Mouse (Mus musculus) liver, embryonic 11.5 days (tissue): Measurements from ENCODE around the gene Tmem217. TPM values are rescaled to one million over a fixed set of nuclear protein-coding genes. Genes with fewer than 3 reads are reported as not detected.
"Not testable (repeated sequence)": the region's sequence is repeated elsewhere in the genome, so short reads cannot be mapped to it uniquely, and the experiment has no call there.

Experiments used
- ATAC-seq: fragments of 200-750 bp; cut with Nextera tagmentation; replicated peaks from 2 replicates; pipeline ENCODE4 v1.8.0; 2017; ENCODE audit warnings: moderate number of reproducible peaks, mild to moderate bottlenecking, moderate TSS enrichment, moderate library complexity; ENCODE audit not compliant: low FRiP score
- DNase-seq: peaks from one replicate; pipeline ENCODE4 v3.0.0-alpha.2; 2017; ENCODE audit warnings: low spot score
- H3K27ac ChIP-seq: fragments of 300-500 bp; sonication (generic); 2 replicates; pipeline ENCODE4 v1.5.1; 2014; ENCODE audit warnings: mild to moderate bottlenecking, low read depth, low read length, control low read depth
- H3K27me3 ChIP-seq: fragments of 300-500 bp; sonication (generic); replicated peaks from 2 replicates; pipeline ENCODE4 v1.6.1; 2014; ENCODE audit warnings: low read length, mixed read lengths; ENCODE audit not compliant: control insufficient read depth, insufficient read depth
- H3K36me3 ChIP-seq: fragments of 300-500 bp; sonication (generic); 2 replicates; pipeline ENCODE4 v1.6.1; 2014; ENCODE audit warnings: mild to moderate bottlenecking, low read length, moderate library complexity, mixed read lengths; ENCODE audit not compliant: control insufficient read depth, insufficient read depth
- H3K4me1 ChIP-seq: fragments of 300-500 bp; sonication (generic); replicated peaks from 2 replicates; pipeline ENCODE4 v1.6.1; 2014; ENCODE audit warnings: low read length, mixed read lengths; ENCODE audit not compliant: control insufficient read depth, insufficient read depth
- H3K4me2 ChIP-seq: fragments of 300-500 bp; sonication (generic); 2 replicates; pipeline ENCODE4 v1.6.1; 2014; ENCODE audit warnings: mild to moderate bottlenecking, control low read depth, moderate library complexity
- H3K4me3 ChIP-seq: fragments of 300-500 bp; sonication (generic); 2 replicates; pipeline ENCODE4 v1.5.1; 2014; ENCODE audit warnings: low read depth, low read length, control low read depth
- H3K9ac ChIP-seq: fragments of 300-500 bp; sonication (generic); 2 replicates; pipeline ENCODE4 v1.6.1; 2014; ENCODE audit warnings: low read depth, low read length, control low read depth
- H3K9me3 ChIP-seq: fragments of 300-500 bp; sonication (generic); 2 replicates; pipeline ENCODE4 v1.6.1; 2016; ENCODE audit warnings: low read length, inconsistent platforms, mixed read lengths; ENCODE audit not compliant: control insufficient read depth
- WGBS: fragments of 180-500 bp; shearing (Covaris S2); extraction: QIAGEN DNeasy Blood & Tissue Kit; methylation state at CpG from one replicate; pipeline ENCODE4 v1.1.7; 2014; 5-methylcytosine and 5-hydroxymethylcytosine counted together
- polyA plus RNA-seq: library from polyadenylated mRNA; unstranded; fragments of >200 nt; fragmentation: Nextera tagmentation; extraction: Ambion mirVana; gene quantifications from 2 replicates; pipeline ENCODE4 v1.2.1, GENCODE M21; 2014

Tmem217 gene
- polyA plus RNA-seq, 1 experiment from 2014 or later, result 0.52 TPM

DNA sequence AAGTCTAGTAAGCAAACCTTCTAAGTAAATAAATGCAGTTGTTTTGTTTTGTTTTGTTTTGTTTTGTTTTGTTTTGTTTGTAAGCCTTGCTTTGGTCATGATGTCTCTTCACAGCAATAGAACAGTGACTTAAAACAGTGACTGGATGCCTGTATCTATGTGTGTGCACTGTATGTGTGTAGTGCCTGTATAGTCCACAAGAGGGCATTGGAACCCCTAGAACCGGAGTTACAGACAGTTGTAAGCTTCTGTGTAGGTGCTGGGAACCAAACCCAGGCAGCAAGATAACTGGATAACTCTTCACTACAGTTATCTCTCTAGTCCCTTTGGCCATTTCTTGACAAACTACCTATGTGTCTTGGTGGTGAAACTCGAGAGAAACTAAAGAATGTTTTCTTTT lies 26.6 kb downstream of the Tmem217 start:
- Histone ChIP-seq H3K9ac (no peak overlapping the region), H3K27ac (no peak overlapping the region), H3K4me1 (no peaks in the 10 kb centered on the region), H3K36me3 (no peaks in the 10 kb centered on the region), H3K9me3 (peaks cover 2% of the 10 kb centered on the region; the same call in 1 of the 2 replicates), H3K27me3 (no peaks in the 10 kb centered on the region), H3K4me2 (no peak overlapping the region), H3K4me3 (no peak overlapping the region)
- ATAC-seq (no peak), DNase-seq (no peak)
- 73% methylated on average over 2 of the region's 2 CpGs for WGBS

DNA sequence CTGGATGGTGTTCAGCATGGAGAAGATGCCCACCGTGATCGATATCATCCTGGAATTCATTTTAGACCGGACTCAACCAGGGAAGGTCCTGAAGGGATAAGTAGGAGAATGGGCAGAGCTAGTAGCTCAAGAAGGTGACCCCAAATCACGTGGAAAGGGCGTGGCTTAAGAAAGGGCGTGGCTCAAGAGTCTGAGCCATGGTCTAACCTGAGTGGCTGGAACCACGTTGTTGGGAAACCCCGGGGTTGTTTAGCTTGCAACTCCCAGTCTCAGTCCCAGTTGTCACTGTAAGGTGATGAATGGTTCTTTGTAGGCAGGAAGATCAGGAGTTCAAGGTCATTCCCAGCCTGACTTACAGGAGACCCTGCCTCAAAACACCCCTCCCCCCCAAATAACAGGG lies 32.5 kb downstream of the Tmem217 start:
- 72% methylated on average over 8 of the region's 8 CpGs for WGBS
- Histone ChIP-seq H3K27ac (no peak overlapping the region), H3K36me3 (no peaks in the 10 kb centered on the region), H3K9me3 (no peaks in the 10 kb centered on the region), H3K9ac (no peak overlapping the region), H3K27me3 (no peaks in the 10 kb centered on the region), H3K4me3 (no peak overlapping the region), H3K4me2 (no peak overlapping the region), H3K4me1 (no peaks in the 10 kb centered on the region)
- ATAC-seq (no peak), DNase-seq (no peak)

DNA sequence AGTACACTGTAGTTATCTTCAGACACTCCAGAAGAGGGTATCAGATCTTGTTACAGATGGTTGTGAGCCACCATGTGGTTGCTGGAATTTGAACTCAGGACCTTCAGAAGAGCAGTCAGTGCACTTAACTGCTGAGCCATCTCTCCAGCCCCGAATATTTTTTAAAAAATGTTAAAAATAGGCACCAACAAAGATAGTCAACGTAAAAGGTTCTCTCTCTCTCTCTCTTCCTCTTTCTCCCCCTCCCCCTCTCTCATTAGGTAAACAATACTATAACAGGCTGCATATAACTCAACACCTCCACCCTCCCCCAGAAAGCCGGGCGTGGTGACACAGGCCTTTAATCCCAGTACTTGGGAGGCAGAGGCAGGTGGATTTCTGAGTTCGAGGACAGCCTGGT lies 33.5 kb downstream of the Tmem217 start:
- not testable (repeated sequence) for H3K4me2 ChIP-seq, H3K9me3 ChIP-seq, H3K4me1 ChIP-seq, H3K4me3 ChIP-seq, DNase-seq, H3K9ac ChIP-seq, H3K27me3 ChIP-seq, H3K36me3 ChIP-seq, H3K27ac ChIP-seq, ATAC-seq
- WGBS, result 78% methylated on average over 5 of the region's 5 CpGs

DNA sequence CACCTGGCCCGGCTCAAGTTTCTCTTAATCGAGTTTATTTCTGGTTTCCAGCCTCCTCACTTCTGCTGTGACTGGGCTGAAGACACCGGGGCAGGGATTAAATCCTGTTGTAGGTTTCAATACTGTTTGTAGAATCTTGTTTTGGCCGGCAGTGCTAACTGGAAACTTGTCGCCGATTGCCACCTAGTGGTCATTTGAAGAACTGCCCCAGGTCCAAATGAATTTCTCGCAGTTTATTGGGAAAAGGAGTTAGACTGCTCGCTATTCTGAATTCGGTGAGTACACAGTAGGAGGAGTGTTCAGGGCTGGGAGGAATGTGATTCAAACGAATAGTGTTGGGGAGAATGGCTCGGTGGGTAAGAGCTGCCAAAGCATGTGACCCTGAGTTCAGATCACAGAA lies 37.8 kb downstream of the Tmem217 start:
- 4% methylated on average over 11 of the region's 11 CpGs for WGBS
- Histone ChIP-seq H3K36me3 (no peaks in the 10 kb centered on the region), H3K27me3 (no peaks in the 10 kb centered on the region), H3K9me3 (no peaks in the 10 kb centered on the region), H3K4me1 (peaks cover 16% of the 10 kb centered on the region), H3K27ac (no peak overlapping the region), H3K9ac (no peak overlapping the region), H3K4me3 (no peak overlapping the region), H3K4me2 (peak overlapping the region; percentile 26; the same call in 1 of the 2 replicates)
- peak; percentile 73 for DNase-seq
- no peak for ATAC-seq

DNA sequence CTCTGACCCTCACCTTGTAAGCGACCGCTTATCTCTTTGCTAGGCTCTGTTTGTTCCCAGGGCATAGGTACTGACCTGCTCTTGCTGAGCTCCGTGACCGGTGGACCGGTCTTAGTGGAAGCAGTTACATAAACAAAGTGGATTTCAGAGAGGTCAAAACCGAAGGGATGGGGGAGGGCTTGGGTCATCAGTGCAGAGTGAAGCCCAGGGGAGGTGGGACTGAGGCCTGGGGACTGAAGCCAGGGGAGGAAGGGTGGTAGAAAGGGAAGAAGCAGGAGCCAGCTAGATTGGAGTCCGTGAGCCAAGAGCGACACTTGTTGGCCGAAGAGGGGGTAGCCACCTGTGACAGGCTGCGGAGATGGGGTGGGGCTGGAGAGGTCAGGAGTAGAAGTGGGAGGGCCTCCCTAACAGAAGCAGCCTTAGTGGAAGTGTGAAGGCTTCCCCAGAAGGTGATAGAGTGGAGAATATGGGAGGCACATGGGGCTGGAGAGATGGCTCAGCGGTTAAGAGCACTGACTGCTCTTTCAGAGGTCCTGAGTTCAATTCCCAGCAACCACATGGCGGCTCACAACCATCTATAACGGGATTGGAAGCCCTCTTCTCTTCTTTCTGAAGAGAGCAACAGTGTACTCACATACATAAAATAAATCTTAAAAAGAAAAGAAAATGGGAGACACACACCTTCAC lies 39.0 kb downstream of the Tmem217 start:
- H3K4me3 ChIP-seq, result no peak overlapping the region
- WGBS, result 29% methylated on average over 13 of the region's 13 CpGs
- peaks cover 23% of the 10 kb centered on the region for H3K4me1 ChIP-seq
- peak; percentile 84 for DNase-seq
- H3K27ac ChIP-seq, result 0 out of 2 replicates have a peak overlapping the region, but pooled peaks have one; percentile 19
- H3K9ac ChIP-seq, result 0 out of 2 replicates have a peak overlapping the region, but pooled peaks have one; percentile 3
- peak; percentile 82 for ATAC-seq
- no peaks in the 10 kb centered on the region for H3K27me3 ChIP-seq
- no peaks in the 10 kb centered on the region for H3K9me3 ChIP-seq
- no peaks in the 10 kb centered on the region for H3K36me3 ChIP-seq
- no peak overlapping the region for H3K4me2 ChIP-seq

DNA sequence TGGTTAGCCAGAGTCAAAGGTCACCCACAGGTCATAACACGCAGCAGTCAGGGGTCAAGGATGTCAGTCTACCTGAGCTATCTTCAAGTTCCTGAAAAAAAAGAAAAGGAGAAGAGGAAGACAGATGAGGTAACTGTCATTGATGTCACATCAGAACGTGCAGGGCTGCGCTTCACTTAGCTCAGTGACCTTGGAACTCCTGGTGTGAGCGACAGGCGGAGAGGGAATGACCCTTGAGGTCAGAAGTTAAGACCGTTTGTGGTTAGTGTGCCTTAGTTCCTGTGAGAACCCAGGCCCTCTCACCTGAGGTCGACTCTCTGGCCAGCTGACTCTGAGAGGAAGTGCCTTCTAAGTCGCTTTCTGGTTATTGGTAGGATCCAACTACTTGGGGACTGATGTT lies 41.5 kb downstream of the Tmem217 start:
- no peak overlapping the region for H3K4me3 ChIP-seq
- H3K4me2 ChIP-seq, result no peak overlapping the region
- 43% methylated on average over 8 of the region's 8 CpGs for WGBS
- H3K36me3 ChIP-seq, result no peaks in the 10 kb centered on the region
- H3K9me3 ChIP-seq, result no peaks in the 10 kb centered on the region
- no peaks in the 10 kb centered on the region for H3K27me3 ChIP-seq
- peak overlapping the region; percentile 40 for H3K27ac ChIP-seq
- DNase-seq, result no peak
- peak overlapping the region; percentile 30 for H3K9ac ChIP-seq
- ATAC-seq, result no peak
- peaks cover 23% of the 10 kb centered on the region for H3K4me1 ChIP-seq

DNA sequence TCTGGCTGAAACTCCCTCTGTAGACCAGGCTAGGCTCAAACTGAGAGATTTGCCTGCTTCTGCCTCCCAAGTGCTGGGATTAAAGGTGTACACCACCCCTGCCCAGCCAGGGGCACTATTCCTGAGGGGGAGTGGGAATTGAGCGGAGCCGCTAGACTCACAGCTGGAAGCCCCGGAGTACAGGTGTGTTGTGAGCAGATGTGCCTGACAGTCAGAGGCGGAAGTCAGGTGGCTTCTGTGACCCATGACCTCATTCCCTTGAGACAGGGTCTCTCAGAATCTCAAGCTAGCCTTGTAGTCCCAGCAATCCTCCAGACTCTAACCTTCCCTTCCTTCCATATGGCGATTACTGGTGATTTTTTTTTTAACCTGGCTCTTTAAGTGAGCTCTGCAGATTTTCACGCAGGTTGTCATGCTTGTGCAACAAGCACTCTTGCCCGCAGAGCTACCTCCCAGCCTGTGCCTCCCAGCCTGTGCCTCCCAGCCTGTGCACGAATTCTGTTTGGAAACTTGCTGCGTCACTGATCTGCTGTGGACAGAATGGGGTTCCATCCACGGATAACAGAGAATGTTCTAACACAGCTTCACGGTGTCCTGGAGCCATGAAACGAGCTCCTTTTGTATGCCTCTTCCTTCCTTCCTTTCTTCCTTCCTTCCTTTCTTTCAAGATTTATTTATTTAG lies 43.1 kb downstream of the Tmem217 start:
- H3K4me1 ChIP-seq, result peaks cover 21% of the 10 kb centered on the region
- no peak overlapping the region for H3K4me3 ChIP-seq
- H3K36me3 ChIP-seq, result no peaks in the 10 kb centered on the region
- ATAC-seq, result peak; percentile 60
- no peak overlapping the region for H3K4me2 ChIP-seq
- H3K27me3 ChIP-seq, result no peaks in the 10 kb centered on the region
- H3K27ac ChIP-seq, result peak overlapping the region; percentile 40
- H3K9ac ChIP-seq, result no peak overlapping the region; the same call in 1 of the 2 replicates
- no peak for DNase-seq
- WGBS, result 59% methylated on average over 12 of the region's 12 CpGs
- H3K9me3 ChIP-seq, result no peaks in the 10 kb centered on the region

DNA sequence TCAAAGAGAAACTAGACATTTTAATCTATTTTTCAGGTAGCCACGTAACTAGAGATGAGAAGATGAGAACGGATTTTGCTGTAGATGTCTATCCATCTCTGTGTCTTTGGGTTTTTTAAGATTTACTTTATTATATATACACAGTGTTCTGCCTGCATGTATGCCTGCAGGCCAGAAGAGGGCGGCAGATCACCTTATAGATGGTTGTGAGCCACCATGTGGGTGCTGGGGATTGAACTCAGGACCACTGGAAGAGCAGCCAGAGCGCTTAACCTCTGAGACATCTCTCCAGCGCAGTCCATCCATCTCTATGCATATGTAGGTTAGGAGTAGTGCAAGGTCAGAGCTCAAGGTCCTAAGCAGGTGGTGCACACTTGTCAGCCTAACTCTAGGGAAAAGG lies 48.5 kb downstream of the Tmem217 start:
- Histone ChIP-seq H3K9ac (no peak overlapping the region), H3K9me3 (0 out of 2 replicates have a peak, but pooled peaks cover 2% of the 10 kb centered on the region), H3K36me3 (no peaks in the 10 kb centered on the region), H3K27me3 (no peaks in the 10 kb centered on the region), H3K4me3 (no peak overlapping the region), H3K4me2 (no peak overlapping the region), H3K4me1 (peaks cover 36% of the 10 kb centered on the region), H3K27ac (no peak overlapping the region)
- ATAC-seq, result no peak
- 84% methylated on average over 5 of the region's 5 CpGs for WGBS
- DNase-seq, result no peak
